Comparison of ENCODE assay signal across 8 mouse cellular contexts in genomic region chr11:20038723-20039122, GRCm38 (mm10).
A peak's percentile ranks its signal among the peaks of the same experiment; 100 is the strongest.
DNase-seq lines count a peak whose midpoint lies in the region; ATAC-seq and TF ChIP-seq lines count a peak whose summit lies in the region.

No protein-coding gene starts in this region.

- peak overlapping the region; percentile 30; the same call in 1 of the 2 replicates for H3K27ac ChIP-seq in ES-Bruce4 (ENCODE audit: insufficient read depth, low read length)
- H3K27ac ChIP-seq in embryonic fibroblast, embryonic 13.5 days (ENCODE audit: insufficient read depth, low read length): peak overlapping the region; percentile 20; the same call in 1 of the 2 replicates
- H3K27ac ChIP-seq in limb, embryonic 13.5 days: no peak overlapping the region
- H3K27ac ChIP-seq in intestine, embryonic 15.5 days: no peak overlapping the region

- 20% methylated on average over 8 of the region's 8 CpGs for WGBS in limb, embryonic 13.5 days
- 39% methylated on average over 8 of the region's 8 CpGs for WGBS in intestine, embryonic 15.5 days

- H3K4me3 ChIP-seq in ES-Bruce4 (ENCODE audit: low read depth, low read length): peak overlapping the region; percentile 51
- no peak overlapping the region for H3K4me3 ChIP-seq in embryonic fibroblast, embryonic 13.5 days (ENCODE audit: insufficient read depth, low read length)
- H3K4me3 ChIP-seq in limb, embryonic 13.5 days: no peak overlapping the region
- H3K4me3 ChIP-seq in intestine, embryonic 15.5 days (replicated peaks): no peak overlapping the region

- DNase-seq in gastrocnemius, postnatal 25 days: peak; percentile 35
- no peak for DNase-seq in gastrocnemius, postnatal 14 days
- no peak for DNase-seq in adrenal gland, postnatal 10 days
- DNase-seq in spleen, postnatal 4 days (ENCODE audit: low spot score in 2 of 2): no peak

- no peak for TF ChIP-seq CTCF in ES-Bruce4 (IDR thresholded peaks at IDR 0.05; ENCODE audit: low read depth, low read length)
- TF ChIP-seq CTCF in embryonic fibroblast, embryonic 13.5 days (IDR thresholded peaks at IDR 0.05; ENCODE audit: borderline replicate concordance, insufficient read depth, low read length): no peak

- H3K27me3 ChIP-seq in ES-Bruce4 (ENCODE audit: control insufficient read depth, insufficient read depth, low read length, poor library complexity, severe bottlenecking): no peaks in the 10 kb centered on the region
- no peaks in the 10 kb centered on the region for H3K27me3 ChIP-seq in limb, embryonic 13.5 days
- no peaks in the 10 kb centered on the region for H3K27me3 ChIP-seq in intestine, embryonic 15.5 days (replicated peaks)

- H3K4me2 ChIP-seq in limb, embryonic 13.5 days (replicated peaks): peak overlapping the region; percentile 45
- H3K4me2 ChIP-seq in intestine, embryonic 15.5 days (replicated peaks): no peak overlapping the region

- H3K9ac ChIP-seq in ES-Bruce4 (ENCODE audit: low read depth, poor library complexity, severe bottlenecking): peak overlapping the region; percentile 67
- H3K9ac ChIP-seq in limb, embryonic 13.5 days: no peak overlapping the region
- H3K9ac ChIP-seq in intestine, embryonic 15.5 days: no peak overlapping the region

- intact Hi-C loops in gastrocnemius, postnatal 14 days (cut with DNase I; ENCODE audit: low total_unique reads): loop anchor here (5.0 kb wide), 1 partner anchor 116 kb away; the partner anchor contains the start of gene Spred2

- no peaks in the 10 kb centered on the region for H3K36me3 ChIP-seq in ES-Bruce4 (ENCODE audit: control insufficient read depth, insufficient read depth, low read length, poor library complexity, severe bottlenecking)
- H3K36me3 ChIP-seq in limb, embryonic 13.5 days: no peaks in the 10 kb centered on the region
- H3K36me3 ChIP-seq in intestine, embryonic 15.5 days: no peaks in the 10 kb centered on the region

- ATAC-seq in limb, embryonic 13.5 days (ENCODE audit: low FRiP score, low read depth): peak; percentile 63; the same call in 1 of the 2 replicates
- ATAC-seq in intestine, embryonic 15.5 days: no peak

- no peak for TF ChIP-seq EP300 in ES-Bruce4 (IDR thresholded peaks at IDR 0.05; ENCODE audit: insufficient read depth, low read depth, low read length)

- peaks cover 5% of the 10 kb centered on the region for H3K4me1 ChIP-seq in ES-Bruce4 (ENCODE audit: control insufficient read depth, insufficient read depth, low read length)
- H3K4me1 ChIP-seq in embryonic fibroblast, embryonic 13.5 days (ENCODE audit: control insufficient read depth, insufficient read depth, low read length): peaks cover 13% of the 10 kb centered on the region
- peaks cover 38% of the 10 kb centered on the region for H3K4me1 ChIP-seq in limb, embryonic 13.5 days
- H3K4me1 ChIP-seq in intestine, embryonic 15.5 days (replicated peaks): peaks cover 6% of the 10 kb centered on the region; the same call in 1 of the 2 replicates

- H3K9me3 ChIP-seq in ES-Bruce4 (replicated peaks; ENCODE audit: control insufficient read depth, insufficient read depth, low read length, poor library complexity, severe bottlenecking): no peaks in the 10 kb centered on the region
- H3K9me3 ChIP-seq in limb, embryonic 13.5 days: no peaks in the 10 kb centered on the region
- no peaks in the 10 kb centered on the region for H3K9me3 ChIP-seq in intestine, embryonic 15.5 days

- no peak for TF ChIP-seq POLR2A in ES-Bruce4 (IDR thresholded peaks at IDR 0.05; ENCODE audit: insufficient read depth, low read length)
- TF ChIP-seq POLR2A in embryonic fibroblast, embryonic 13.5 days (IDR thresholded peaks at IDR 0.05; ENCODE audit: low read depth, low read length): no peak; the same call in 1 of the 2 replicates

Comparison
In these comparisons a context has a peak if more than half of its experiments do, and no peak if none do; other contexts are left out.
1. H3K27ac ChIP-seq: peak in ES-Bruce4 (single experiment) and embryonic fibroblast, embryonic 13.5 days (single experiment); none in limb, embryonic 13.5 days (single experiment) and intestine, embryonic 15.5 days (single experiment).